Mouse (Mus musculus) retina, embryonic 14.5 days (tissue): ENCODE data around the gene Dhrs1.
A peak's percentile ranks its signal among the peaks of the same experiment; 100 is the strongest.

Experiments used
- DNase-seq: peaks from one replicate; pipeline ENCODE4 v3.0.0-alpha.2; 2015; ENCODE audit warnings: low spot score

Gene Dhrs1

DNA sequence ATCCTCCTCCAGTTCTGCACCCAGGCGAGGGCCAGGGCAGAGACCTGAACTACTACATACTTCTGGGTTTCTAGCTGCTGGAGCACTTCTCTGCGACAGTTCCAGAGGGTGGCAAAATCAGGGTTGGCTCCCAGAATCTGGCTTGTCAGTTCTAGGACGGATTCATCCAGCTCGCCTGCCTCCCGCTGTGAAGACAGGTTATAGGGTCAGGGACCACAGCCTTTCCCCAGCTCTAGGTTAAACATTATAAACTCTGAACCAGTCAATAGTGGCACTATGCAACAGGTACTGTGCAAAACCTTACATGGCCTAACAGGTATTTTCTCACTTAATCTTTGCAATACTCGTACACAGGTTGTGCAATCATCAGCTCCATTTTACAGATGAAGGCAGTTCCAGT, 24.4 kb downstream of the Dhrs1 start:
- no peak for DNase-seq

DNA sequence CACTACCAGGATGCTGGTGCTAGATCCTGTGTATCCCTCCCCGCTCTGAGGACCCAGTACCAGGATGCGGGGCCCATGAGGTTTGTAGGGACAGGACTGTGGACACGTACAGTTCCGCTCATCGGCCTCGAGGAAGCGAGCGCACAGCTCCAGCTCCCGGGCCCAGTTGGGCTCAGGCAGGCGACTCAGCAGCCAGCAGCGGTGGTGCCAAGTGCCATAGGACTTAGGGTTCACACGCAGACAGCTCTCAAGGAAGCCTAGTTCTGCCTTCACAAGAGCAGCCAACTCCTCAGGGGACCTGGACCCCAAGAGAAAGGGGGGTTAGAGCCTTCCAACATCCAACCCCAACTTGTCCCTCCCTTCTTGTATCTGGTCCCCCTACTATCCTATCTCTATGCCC, 24.8 kb downstream of the Dhrs1 start:
- no peak for DNase-seq

DNA sequence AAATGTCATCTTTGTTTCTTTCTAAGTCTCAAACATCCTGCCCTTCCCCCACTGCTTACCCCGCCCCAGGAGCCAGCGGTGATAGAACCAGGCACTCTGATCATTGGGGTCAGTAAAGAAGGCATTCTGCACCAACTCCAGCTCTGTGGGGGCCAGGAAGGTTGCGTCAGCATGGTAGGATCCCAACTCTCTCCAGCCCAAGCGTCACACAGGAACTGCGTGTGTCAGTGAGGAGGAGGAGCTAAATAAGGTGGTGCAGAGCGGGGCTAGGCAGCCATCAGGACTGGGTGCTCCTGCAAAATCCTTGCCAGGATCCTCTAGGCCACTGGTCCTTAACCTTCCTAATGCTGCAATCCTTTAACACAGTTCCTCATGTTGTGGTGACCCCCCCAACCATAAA, 25.8 kb downstream of the Dhrs1 start:
- no peak for DNase-seq

GRCm38 (mm10) chr14:55716884-55717283, 28.6 kb downstream of the Dhrs1 start:
- no peak for DNase-seq

- no peak for DNase-seq
These were observed 29.2 kb downstream of the Dhrs1 start for GRCm38 (mm10) chr14:55716271-55716670.

GRCm38 (mm10) chr14:55714893-55715292, 30.6 kb downstream of the Dhrs1 start:
- DNase-seq, result no peak

- DNase-seq, result no peak
These were observed 31.8 kb downstream of the Dhrs1 start, which contains the start of gene Tgm1 for GRCm38 (mm10) chr14:55713729-55714122. Gene Tgm1 (minus strand): TSS chr14:55713926.

GRCm38 (mm10) chr14:55713007-55713728, 32.3 kb downstream of the Dhrs1 start:
- peak; percentile 28 for DNase-seq

GRCm38 (mm10) chr14:55711786-55712185, 33.7 kb downstream of the Dhrs1 start:
- DNase-seq, result no peak

GRCm38 (mm10) chr14:55709509-55709908, 36.0 kb downstream of the Dhrs1 start:
- no peak for DNase-seq

GRCm38 (mm10) chr14:55707397-55707796, 38.1 kb downstream of the Dhrs1 start:
- DNase-seq, result no peak

DNA sequence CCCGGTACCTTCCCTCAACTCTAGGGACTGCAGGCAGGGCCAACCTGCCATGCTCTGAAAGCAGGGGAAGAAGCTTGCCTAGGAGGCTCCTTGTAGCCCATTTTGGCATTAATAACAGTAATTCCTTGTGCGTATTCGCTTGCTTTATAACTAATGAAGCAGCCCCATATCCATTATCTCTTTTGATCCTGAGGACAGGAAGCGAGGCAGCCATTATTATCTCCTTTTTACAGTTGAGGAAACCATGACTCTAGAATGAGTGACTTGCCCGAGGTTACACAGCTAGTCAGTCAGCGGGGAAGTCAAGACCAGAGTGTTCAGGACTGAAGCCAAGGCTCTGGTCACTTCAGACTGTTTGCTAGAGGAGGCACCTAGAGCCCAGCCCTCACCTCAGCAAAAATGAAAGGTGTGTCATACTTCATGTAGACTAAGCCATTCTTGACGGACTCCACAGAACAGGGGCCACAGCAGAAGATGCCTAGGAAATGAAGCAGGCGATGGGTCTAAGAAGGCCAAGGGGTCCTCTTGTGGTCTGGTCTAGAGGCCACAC, 39.4 kb downstream of the Dhrs1 start:
- no peak for DNase-seq

DNA sequence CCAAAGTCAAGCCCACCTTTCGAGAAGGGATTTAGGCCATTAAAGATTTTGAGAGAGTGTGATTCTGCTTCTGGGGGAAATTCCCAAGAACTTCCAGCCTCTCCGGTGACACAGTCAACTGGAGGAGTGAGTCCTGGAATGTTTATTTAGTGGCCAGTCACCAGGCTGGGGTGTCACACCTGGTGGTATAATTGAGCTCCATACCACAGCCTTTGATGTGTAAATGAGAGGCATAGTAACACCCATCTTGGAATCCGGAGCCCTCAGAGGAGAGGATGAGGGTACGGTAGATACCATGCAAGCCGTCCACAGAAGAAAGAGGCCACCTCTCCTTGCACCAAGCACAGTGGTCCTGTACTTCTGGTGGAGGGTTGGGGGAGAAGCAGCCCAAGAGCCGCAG, 42.7 kb downstream of the Dhrs1 start:
- DNase-seq, result no peak

DNA sequence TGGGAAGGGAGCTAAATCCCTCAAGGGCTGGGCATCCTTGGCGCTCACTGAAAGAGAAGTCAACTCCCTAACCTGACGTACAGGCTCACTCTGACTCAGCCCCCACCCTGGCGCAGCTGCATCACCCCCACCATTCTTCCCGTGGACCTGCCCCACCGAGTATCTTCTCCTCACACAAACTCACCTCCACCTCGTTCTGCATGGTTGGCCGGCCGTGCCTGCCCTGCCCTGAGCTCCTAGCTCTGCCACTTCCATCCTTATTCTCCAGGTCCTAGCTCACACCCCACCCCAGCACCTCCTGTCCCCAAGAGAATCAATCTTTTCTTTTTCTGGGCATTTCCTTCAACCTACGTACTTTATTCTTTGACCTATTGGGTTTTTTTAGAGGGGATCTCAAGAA, 44.4 kb downstream of the Dhrs1 start:
- no peak for DNase-seq

- no peak for DNase-seq
These were observed 48.3 kb downstream of the Dhrs1 start for GRCm38 (mm10) chr14:55697226-55697625.

- no peak for DNase-seq
These were observed 56.1 kb downstream of the Dhrs1 start for GRCm38 (mm10) chr14:55689433-55689832.
